Mouse (Mus musculus): ENCODE data around the gene Polg2. TPM values are rescaled to one million over a fixed set of nuclear protein-coding genes. Genes with fewer than 3 reads are reported as not detected.
"Not testable (repeated sequence)": the region's sequence is repeated elsewhere in the genome, so short reads cannot be mapped to it uniquely, and the experiment has no call there.

Polg2 gene
- total RNA-seq, 4 experiments from 2014 or later = 4.2 to 4.9 (median 4.6) TPM

DNA sequence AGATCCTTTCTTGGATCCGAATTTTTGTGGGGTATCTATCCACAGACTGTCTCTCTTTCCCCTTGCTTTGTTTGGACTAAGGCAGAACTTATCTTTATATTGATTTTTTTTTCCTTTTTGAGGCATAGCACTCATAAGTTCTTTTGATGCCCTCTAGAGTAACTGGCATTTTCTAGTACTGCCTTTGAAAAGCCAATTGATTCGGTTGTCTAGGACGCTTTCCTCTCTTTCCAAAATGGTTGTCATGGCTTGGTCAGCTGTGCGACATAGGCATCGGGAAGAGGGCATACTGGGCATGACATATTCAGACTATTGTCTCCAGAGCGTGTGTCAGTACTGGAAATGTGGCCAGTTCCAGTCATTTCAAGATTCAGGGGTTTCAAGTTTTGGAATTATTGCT is 10.3 kb upstream of the Polg2 start:
- DNase-seq (ENCODE audit: low spot score) = no peak

DNA sequence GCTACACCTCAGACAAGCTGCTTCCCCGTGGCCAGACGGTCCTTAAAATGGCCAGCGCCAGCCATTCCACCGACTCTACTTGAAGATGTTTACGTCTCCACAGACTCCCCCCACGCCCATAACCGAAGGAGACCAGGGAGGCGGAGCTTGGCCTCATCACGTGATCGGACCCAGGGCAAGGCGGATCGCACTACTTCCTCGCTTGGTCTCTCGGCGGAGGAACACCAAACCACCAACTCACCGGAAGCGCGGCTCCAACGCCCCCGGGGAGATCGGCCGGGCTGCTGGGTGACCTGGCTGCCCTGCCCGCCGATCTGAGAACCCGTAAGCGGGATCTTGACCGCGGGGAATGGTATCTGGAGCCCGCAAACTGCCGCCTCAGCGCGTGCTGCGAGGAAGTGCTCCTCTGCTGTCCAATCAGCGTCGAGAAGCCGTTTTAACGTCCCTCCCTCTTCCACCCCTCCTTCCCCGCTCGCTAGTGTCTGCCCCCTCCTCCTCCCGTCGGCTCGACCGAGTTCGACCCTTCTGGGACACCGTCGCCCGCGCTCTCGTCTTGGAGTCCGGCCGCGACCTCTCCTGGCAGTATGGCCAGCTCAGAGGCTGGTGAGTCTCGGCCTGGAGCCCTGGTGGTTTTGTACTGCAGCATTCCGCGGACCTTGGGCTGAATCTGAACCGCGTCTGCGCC is 9.6 kb upstream of the Polg2 start, which contains the start of the genes Ddx5 and Cep95:
TSS of gene Ddx5 (minus strand) at position 411 of the 685 bp plus-strand sequence.
TSS of gene Cep95 (plus strand) at position 478 of the 685 bp plus-strand sequence.
- peak; percentile 98 for DNase-seq (ENCODE audit: low spot score)

DNA sequence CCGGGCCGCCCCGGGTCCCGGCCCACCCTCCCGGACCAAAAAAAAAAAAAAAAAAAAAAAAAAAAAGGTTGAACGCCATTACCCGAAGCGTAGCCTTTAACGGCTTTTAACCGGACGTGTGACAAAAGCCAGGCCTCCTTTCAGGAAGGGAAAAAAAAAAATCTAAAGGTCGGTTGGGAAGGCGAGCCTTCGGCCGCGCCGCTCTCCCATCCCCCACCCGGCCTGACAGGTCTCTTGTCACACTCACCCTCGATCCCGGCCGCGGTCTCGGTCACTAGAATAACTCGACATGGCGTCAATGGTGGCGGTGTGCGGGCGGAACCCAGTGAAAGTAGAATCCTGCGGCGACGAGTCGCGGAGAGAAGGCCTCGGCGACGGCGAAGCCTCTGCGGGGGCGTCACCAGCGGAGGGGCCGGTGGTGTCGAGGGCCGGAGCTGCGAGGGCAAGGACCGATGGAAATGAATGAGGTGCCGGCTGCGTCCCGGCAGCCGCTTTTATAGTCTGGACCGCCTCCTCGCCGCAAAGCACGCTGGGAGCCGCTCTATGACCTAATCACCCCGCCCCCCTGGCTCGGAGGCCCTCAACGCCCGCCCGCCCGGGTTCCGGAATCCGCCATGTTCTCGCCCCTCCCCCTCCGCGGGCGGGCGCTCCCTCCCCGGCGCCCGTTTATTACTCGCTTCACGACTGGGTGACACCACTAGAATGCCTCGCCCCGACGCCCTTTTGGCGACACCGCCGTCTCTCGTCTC is 8.9 kb upstream of the Polg2 start:
- DNase-seq (ENCODE audit: low spot score) = peak; percentile 96

DNA sequence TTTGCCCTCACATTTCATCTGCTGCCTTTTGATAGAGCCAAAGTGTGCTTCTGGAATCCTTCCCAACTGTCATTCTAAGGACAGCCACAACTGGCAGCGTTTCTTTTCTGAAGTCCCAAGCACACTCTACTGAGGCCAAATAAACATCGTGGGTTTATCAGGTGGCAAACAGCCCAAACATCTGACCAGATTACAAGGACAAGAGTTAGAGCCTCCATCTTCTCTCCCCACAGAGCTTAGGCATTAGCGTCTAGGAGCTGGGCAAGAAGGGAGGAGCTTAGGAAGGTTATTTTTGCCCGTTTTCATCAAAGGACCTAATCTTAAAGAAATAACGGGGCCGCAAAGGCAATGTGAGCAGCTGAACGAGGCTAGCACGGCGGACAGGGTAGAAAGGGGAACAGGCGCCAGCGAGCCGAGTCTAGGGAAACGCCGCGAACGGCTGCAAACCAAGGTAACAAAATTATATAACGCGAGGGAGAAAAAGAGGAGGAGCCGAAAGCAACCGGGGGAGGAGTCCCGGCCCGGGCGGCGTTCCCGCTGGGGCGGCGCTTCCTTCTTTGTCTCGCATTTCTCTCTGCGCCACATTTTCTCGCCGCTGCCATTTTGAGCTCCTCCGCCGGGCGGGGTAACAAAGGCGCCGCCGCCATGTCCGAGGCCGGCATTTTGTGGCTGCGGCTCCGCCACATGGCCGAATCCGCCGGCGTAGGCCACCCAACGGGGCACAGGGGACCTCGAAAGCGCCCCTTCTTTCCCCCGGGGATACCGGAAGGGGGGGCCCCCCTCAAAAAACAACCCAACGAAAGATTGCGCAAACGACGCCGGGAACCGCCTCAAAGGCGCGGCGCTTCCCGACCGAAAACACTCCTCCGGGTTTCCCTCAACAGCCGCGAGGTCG is 8.0 kb upstream of the Polg2 start:
- peak; percentile 88 for DNase-seq (ENCODE audit: low spot score)

DNA sequence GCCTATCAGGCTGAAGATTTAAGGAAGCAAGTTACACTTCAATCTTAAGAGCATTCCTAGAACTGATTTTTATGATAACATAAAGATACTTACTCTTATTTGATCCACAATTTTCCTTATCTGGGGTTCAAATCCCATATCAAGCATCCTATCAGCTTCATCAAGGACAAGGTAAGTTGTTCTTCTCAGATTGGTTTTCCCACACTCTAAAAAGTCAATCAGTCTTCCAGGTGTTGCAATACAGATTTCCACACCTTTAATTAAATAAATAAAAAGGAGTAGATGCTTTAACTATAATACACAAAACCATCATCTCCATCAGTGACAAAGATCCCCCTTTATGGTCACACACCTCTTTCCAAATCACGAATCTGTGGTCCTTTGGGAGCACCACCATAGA is 5.7 kb upstream of the Polg2 start:
- DNase-seq (ENCODE audit: low spot score) = no peak

DNA sequence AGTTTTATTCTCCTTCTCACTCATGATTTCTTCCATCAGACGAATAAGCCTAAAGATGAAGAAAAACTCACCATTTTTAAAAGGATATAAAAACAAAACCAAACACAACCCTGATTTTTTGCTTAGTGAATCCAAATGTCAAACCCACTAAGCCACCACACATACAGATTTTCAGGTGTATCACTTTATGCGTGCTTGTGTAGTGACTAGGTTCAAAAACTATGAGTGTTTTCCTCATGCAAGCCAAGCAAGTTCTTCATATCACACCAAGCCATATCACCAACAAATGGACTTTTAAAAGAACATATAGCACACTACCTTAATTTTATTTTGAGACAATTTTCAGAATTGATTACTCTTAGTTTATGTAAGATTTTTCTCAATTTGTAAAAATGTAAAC is 5.1 kb upstream of the Polg2 start:
- no peak for DNase-seq (ENCODE audit: low spot score)

DNA sequence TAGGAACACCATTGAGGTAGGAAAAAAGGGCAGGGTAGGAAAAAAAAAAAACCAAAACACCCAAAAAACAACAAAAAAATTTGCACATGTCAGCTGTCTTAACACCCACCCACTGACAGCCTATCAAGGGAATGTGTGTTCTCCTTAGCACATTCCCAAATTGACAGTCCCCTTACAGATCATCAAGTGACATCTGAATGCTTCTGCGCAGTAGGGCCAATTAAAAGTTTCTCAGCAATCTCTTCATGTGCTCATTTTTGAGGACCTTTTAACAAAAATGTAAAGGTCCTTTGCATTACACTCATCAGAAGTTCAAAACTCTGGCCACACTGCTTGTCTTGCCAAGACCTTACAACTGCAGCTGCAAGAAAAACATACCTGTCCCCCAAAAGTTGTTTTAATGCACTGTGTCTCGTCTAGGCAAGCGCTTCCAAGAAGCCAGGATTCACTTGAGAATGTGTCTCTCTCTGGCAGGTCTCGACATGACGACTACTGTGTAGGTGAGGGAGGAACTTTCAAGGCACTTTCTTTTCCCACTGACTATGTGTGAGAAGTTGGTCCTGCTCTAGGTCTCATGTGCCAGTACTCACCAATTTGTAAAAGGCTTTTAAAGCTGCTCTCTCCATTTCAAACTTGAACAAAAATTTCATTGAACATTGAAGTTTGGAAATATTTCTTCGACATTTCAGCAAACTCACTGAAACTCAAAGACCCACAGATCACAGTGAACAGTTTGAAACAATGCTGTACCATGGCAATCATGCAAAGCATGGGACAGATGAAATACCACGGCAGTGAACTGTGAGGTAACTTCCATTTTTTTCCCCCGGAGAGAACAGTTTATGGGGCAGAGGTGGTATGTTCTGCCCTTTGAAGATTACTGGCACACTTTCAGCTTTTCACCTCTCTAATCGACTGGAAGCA is 3.8 kb upstream of the Polg2 start:
- DNase-seq (ENCODE audit: low spot score) = no peak

DNA sequence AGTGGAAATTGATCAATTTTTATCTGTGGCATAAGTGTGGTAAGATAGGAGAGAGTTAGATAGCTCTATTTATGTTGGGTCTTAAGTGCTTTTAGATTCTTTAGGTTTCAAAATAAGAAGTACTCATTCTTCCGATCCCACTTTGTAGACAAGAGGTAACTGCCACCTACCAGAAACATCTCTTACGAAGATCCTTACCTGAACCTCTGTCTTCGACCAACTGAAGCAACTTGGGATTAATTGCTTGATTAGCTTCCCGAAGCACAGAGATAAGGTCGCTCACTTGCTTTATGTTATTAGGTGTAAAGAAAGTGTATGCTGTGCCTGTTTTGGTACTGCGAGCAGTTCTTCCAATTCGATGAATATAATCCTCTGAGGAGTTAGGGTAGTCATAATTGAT is 2.9 kb upstream of the Polg2 start:
- not testable (repeated sequence) for DNase-seq (ENCODE audit: low spot score)

DNA sequence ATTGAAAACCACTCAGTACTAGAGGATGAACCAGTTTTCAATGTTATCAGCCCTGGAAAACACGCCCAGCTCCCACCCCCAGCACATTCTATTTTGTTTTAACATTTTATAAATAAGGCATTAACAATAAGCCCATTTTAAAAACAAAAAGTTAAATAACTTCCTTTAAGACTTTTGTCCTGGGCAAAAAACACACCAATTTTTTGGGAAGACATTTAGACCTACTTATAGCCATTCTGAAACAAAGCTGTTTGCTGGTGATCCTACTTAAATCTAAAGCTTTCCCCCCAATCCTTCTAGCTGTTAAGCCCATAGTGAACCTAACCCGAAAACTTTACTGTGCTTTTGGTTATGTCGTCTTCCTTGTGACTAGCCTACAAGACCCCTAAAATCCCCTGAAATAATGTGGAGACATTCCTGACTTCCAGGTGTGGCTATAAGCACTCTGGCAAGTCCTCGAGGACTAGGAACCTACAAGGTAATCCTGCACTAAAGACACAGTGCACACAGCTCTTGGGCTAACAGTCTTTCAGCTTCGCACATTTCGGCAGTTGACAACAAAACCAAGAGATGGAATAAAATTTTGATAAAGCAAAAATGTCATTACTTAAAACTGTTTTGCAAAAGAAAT is 1.4 kb upstream of the Polg2 start:
- DNase-seq (ENCODE audit: low spot score) = no peak

DNA sequence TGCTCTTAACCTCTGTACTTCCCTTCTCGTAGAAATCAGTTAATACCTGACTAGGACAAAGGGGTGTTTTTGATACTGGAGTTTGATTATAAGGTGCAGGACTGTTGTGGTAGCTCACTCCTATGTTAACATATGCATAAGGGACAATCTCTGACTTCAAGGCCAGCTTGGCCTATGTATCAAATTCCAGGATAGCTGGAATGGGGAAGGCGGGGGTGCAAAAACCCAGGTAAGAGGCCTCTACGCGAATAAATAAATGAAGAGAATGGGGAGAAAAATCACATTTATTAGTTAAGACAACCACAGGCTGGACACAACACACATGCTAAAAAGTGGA is 720 bp upstream of the Polg2 start:
- DNase-seq (ENCODE audit: low spot score) = no peak

DNA sequence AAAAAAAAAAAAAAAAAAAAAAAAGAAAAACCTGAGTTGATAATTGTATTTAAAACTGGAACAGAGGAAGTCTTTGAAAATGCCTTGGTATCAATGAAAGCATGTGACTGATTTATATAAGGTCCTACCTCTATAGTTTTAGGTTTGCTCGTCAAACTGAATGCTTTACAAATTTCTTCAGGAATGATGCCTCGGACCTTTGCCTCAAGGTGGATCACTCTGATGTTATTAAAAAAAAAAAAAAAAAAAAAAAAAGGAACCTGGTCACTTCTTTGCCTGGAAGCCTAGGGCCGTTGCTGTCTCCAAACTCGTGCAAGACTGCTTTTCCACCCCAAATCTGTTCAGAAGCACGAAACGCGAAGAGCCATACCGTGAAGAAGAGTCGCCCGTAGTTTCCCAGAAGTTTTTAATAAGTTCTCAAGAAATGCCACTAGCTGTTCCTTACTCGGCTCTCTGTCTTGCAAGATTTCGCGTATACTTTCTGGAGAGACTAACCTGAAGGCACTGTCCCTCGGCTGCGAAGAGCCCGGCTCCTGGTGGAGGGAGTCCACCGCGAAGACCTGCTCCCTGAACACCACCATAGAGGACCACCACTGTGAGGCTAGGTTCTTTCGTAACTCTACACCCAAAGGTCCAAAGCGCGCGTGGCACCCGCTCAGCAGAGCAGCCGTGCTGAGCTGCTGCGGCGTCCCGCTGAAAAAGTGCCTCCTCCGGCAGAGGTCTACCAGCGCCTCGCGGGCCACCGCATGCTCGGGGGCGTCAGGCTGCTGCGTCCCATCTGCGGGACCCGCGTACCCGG is 549 bp downstream of the Polg2 start:
- DNase-seq (ENCODE audit: low spot score) = no peak

DNA sequence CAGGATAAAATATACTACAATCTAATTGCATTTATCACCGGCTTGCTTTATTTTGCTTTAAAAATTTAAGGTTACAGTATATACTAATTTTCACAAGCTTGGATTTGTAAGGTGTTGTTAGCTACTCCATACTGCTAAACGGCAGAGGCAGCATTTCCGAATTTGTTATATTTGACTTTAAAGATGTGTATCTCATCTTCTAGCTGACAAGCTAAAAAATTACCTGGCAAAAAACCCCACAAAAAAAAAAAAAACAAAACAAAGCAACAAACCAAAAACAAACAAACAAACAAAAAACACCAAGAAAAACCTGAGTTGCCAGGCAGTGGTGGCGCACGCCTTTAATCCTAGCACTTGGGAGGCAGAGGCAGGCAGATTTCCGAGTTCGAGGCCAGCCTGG is 1.2 kb downstream of the Polg2 start:
- DNase-seq (ENCODE audit: low spot score) = no peak

DNA sequence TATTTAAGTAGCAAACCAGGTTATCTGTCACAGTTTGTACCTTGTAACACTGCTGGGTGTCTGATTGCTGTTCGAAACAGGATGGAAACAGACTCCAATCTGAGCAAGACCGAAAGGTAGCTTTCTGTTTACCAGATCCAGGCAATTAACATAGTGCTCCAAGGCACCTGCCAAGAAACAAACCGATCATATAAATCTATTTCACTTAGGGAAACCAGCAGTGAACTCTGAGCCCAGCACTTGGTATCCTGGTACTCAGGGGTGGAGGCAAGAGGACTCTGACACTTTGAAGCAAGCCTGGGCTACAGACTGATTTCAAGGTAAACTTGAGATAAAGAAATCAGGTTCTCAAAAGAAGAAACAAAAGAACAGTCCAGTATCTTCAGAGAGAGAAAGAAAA is 1.9 kb downstream of the Polg2 start:
- DNase-seq (ENCODE audit: low spot score) = no peak

DNA sequence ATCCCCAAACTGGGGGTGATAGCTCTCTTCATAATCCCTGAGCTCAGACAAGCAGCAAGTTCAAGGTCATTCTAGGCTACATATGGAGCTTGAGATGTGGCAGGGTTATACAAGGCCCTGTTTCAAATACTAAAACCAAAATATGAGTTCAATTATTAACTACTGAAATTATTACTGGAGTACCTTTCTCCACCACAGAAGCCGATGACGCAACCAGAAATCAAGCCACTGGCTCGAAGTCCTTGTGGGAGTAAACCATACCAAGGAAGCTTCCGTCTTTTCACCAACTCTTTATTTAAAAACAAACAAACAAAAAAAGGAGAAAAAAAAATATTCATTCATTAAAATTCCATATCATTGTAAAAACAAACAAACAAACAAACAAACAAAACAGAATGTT is 2.4 kb downstream of the Polg2 start:
- no peak for DNase-seq (ENCODE audit: low spot score)

DNA sequence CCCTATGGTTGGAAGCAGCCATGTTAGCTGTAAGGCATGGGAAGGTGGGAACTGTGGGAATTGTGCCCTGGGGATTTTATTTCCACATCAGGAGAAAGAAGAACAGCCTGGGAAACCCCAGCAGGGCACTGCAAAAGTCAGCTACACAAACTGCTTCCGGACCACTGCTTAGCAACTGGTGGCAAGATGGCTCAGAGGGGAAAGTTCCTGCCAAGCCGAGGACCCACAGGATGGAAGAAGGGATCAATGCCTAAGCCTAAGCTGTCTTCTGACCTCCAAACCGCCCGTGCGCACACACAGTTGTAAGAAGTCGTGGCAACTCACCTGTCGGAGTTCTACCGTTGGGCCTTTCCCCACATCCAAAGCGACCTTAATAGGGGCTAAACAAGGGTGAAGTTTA is 6.3 kb downstream of the Polg2 start:
- DNase-seq (ENCODE audit: low spot score) = no peak

DNA sequence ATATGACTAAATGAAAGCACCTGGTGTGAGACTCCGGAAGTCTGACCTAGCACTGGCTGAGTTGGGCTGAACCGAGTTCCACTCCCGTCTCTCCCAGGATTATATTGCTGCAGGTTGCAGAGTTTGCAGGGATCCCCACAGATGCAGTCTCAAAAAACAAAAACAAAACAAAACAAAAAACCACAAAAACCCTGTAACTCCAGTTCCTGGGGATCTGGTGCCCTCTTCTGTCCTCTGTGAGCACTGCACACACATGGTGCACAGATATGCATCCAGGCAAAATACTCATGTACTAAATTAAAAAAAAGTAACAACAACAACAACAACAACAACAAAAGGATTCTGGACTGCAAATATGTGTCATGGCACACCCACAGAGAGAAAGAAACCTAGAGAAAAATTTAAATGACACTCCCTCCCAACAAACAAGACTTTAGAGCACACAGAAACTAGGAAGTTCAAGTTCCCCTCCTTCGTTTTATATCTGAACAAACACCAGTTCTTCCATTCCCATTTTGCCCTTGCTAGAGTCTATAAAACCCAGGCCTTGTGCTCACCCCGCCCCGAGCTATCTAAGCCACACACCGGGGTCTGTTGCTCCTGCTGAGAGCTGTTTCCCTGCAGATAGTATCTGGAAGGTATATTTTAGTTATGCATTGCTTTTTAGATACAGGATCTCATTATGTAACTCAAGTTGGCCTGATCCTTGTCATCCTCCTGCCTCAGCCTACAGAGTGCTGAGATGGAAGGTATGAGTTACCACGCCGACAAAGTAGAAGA is 9.0 kb downstream of the Polg2 start:
- no peak for DNase-seq (ENCODE audit: low spot score)

DNA sequence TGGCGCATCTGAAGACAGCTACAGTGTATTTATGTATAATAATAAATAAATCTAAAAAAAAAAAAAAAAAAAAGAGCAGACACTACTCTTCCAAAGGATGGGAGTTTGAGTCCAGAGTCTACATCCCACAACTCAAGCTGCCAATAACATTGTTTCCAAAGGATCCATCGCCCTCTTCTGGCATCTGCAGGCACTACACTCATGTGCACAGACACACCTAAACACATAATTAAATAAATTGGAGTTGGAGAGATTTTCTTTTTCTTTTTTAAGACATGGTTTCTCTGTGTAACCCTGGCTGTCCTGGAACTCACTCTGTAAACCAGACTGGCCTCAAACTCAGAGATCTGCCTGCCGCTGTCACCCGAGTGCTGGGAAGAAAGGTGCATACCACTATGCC is 11.8 kb downstream of the Polg2 start:
- DNase-seq (ENCODE audit: low spot score) = no peak

DNA sequence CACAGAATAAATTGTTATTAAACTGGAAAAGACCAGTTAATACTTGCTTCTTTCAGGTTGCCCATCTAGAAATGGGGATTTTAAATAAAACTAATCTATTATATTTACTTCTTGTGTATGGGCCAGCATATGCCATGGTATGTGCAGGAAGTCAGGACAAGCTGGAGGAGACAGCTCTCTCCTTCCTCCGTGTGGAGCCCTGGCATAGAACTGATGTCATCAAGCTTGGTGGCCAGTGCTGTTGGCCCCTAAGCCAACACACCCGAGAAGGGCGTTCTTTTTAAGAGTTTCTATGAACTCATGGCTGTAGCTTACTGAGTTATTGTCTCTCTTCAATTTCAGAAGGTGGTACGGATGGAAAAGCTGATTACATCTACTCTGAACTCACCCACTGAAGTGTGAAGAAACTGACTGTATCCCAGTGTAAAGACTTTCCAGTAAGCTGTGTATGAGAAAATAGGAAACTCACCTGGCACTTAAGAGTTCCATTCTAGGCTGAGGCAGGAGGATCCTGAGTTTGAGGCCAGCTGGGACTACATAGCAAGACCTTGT is 12.7 kb downstream of the Polg2 start:
- no peak for DNase-seq (ENCODE audit: low spot score)

DNA sequence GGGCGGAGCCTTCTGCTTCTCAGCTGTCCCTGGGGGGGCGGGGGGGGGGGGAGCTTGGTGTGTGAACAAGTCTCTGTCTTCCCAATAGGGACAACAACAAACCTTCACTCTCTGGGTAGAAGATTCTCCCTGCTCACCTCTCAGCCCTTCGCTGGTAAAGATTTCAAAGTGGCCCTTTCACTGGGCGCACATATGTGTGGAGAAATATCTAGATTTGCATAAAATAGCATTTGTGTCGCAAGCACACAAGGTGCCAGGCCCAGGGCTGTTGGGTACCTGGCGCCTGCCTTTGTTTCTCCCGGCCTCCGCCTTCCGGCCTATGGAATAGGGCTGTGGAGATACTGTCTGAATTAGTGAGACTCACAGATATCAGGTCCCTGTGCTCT is 16.5 kb downstream of the Polg2 start:
- DNase-seq (ENCODE audit: low spot score) = no peak

Measured in heart, adult 8-10 months (tissue).